Mouse (Mus musculus): ENCODE data around the gene Cpeb3.
"Not testable (repeated sequence)": the region's sequence is repeated elsewhere in the genome, so short reads cannot be mapped to it uniquely, and the experiment has no call there.

Cpeb3 gene

DNA sequence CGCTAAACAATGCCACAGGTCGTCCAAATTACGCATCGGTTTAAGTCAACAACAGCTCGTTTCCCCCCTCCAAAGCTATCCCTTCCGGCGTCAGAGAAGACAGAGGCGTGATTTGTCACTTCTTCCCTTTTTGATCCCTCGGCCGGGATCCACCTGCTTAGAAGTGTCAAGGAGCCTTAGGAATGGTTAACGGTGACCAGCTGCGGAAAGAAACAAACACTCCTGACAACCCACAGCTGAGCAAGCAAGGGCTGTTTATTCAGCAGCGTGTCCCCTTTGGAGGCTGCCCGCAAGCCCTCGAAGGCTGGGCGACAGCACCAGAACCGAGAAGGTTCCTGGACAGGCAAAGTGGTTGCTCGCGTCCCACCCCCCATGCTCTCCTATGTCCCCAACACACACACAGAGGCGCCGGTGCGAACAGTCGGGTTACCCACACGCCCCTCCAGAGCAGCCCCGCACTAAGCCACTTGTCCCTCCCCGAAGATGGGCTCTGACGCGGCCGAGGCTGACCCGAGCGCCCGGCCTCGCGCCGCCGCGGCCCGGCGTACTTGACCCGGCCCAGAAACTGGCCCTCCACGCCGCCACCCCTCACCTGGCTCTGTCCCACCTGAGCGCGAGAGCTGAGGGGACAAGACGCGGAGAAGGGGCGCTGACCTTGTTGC lies 1.6 kb downstream of the Cpeb3 start:
- peak; percentile 61 for DNase-seq

- DNase-seq = not testable (repeated sequence)
These were observed 3.2 kb downstream of the Cpeb3 start for GRCm38 (mm10) chr19:37205155-37205554.

- DNase-seq = no peak
These were observed 5.0 kb downstream of the Cpeb3 start for GRCm38 (mm10) chr19:37203371-37203770.

GRCm38 (mm10) chr19:37199889-37200288 lies 8.5 kb downstream of the Cpeb3 start:
- no peak for DNase-seq

- DNase-seq = no peak
These were observed 10.1 kb downstream of the Cpeb3 start for GRCm38 (mm10) chr19:37198165-37198880.

DNA sequence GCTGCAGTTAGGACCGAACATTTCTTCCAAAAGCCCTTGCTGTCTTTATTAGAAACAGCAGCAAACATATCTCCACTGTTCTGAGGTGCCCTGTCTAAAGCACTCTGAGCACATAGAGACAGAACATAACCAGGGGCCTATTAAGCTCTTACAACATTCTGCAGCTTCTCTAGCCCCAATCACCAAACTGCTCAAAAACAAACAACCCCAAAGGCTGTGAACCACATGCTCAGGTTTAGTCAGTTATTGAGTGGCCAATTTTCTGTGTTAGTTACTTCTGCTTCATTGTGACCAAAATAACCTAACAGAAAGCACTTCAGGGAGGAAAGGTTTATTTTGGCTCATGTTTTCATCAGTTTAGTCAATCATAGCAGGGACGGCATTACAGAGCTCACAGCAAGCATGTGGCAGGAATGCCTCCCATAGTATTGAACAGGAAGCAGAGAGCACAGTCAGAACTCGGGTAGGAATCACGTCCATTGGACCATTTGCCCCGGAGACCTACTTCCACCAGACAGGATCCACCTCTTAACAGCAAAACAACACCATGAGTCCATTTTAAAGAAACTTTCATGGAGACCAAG lies 15.8 kb downstream of the Cpeb3 start:
- no peak for DNase-seq

GRCm38 (mm10) chr19:37188366-37188948 lies 19.9 kb downstream of the Cpeb3 start:
- DNase-seq = no peak

- DNase-seq = peak; percentile 59
These were observed 30.3 kb downstream of the Cpeb3 start for GRCm38 (mm10) chr19:37177819-37178708.

- no peak for DNase-seq
These were observed 31.4 kb downstream of the Cpeb3 start for GRCm38 (mm10) chr19:37176879-37177462.

GRCm38 (mm10) chr19:37175919-37176318 lies 32.5 kb downstream of the Cpeb3 start:
- peak; percentile 24 for DNase-seq

- no peak for DNase-seq
These were observed 33.0 kb downstream of the Cpeb3 start for GRCm38 (mm10) chr19:37175436-37175805.

GRCm38 (mm10) chr19:37174716-37175435 lies 33.5 kb downstream of the Cpeb3 start:
- peak; percentile 75 for DNase-seq

DNA sequence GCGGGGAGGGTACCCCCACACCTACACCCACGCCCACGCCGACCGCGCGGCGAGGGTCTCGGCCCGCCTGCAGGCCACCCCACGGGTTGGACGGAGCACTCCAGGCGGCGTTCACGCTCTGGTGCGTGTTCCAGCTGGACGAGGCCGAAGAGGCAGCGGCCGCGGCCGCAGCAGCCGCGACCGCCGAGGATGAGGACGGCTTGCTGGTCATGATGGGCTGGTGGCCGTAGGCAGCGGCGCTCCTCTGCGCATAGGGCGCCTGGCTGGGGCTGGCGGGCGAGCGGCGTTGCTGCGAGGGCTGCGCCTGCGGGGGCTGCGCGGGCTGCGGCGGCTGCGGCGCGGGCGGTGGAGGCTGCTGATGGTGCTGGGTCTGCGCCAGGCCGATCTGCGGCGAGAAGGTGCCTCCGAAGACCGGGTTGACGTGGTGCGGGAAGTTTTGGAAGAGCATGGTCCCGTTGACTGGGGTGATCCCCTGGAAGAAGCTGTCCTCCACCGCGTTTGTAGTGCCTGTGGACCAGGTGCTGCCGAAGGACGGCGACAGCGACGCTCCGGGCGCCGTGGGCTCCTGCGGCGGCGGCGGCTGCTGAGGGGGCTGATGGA lies 34.2 kb downstream of the Cpeb3 start:
- peak; percentile 69 for DNase-seq

- DNase-seq = no peak
These were observed 34.9 kb downstream of the Cpeb3 start for GRCm38 (mm10) chr19:37173331-37174115.

DNA sequence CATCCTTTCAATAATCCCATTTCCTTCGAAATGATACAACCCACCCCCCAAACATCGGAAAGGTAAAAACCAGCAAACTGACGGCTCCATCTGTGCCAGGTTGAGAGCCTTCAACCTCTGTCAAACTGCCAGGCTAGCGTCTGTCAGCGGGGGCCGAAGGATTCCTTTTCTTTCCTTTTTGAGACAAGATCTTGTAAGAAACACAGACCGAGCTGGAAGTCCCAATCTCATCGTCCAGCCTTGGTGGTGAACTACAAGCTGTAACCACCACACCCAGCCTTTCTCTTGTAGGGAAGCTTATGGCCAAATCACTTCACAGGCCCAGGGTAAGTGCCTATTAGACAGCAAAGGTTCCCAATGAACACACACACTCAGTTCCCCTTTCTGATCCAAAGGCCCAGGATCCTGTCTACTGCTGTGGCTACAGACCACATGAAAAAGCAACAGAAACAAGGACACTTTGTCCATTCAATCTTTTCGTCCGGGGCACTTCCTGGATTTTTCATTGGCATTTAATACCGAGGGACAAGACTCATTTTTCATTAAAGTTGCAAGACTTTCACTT lies 35.8 kb downstream of the Cpeb3 start:
- peak; percentile 10 for DNase-seq

GRCm38 (mm10) chr19:37172096-37172495 lies 36.3 kb downstream of the Cpeb3 start:
- no peak for DNase-seq

DNA sequence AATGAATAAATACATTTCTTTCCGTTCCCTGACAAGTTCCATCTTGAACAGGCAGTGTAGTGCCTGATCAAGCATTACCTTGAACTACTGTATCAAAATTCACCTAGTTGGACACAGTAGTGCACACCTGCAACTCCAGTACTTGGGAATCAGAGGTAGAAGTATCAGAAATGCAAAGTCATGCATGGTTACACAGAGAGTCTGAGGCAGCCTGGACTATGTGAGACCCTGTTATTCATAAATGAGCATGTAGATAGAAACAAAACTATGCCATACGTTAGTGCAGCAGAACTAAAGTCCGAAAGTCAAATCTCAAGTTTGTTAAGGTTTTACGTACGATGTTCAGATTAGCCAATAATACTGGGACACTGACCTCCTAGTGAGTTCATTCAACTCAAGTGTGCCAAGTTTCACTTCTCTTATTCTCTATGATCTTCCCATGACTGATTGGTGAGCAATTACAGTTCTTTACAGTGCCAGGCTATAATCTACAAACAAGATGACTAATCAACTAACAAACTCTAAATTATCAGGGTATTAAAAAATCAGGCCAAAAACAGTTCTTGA lies 51.5 kb downstream of the Cpeb3 start:
- no peak for DNase-seq

- DNase-seq = no peak
These were observed 52.4 kb downstream of the Cpeb3 start for GRCm38 (mm10) chr19:37156040-37156439.

GRCm38 (mm10) chr19:37147145-37147544 lies 61.3 kb downstream of the Cpeb3 start:
- no peak for DNase-seq

- no peak for DNase-seq
These were observed 62.6 kb downstream of the Cpeb3 start for GRCm38 (mm10) chr19:37145846-37146245.

Data from right cerebral cortex, postnatal 25 days (tissue).